Mouse (Mus musculus) myocyte (in vitro differentiated cells): Measurements from ENCODE around the gene Napsa.

Experiments used
- E2F4 ChIP-seq: IDR thresholded peaks from one replicate; pipeline ENCODE4 v1.6.1; 2011; ENCODE audit warnings: mild to moderate bottlenecking, control low read depth, moderate library complexity; ENCODE audit not compliant: insufficient read depth
- MAX ChIP-seq: IDR thresholded peaks from one replicate; pipeline ENCODE4 v1.6.1; 2011; ENCODE audit warnings: low read depth, mild to moderate bottlenecking, control low read depth
- POLR2A ChIP-seq: IDR thresholded peaks from one replicate; pipeline ENCODE4 v1.6.1; 2011; ENCODE audit warnings: low read depth, mild to moderate bottlenecking, control low read depth, moderate library complexity; ENCODE audit not compliant: insufficient read length

GRCm38 (mm10) chr7:44537496-44537895, 34.7 kb upstream of the Napsa start:
- no peak for TF ChIP-seq E2F4
- TF ChIP-seq MAX, result no peak
- no peak for TF ChIP-seq POLR2A
